ENCODE assay signal across 11 mouse cellular contexts in the genomic region with DNA sequence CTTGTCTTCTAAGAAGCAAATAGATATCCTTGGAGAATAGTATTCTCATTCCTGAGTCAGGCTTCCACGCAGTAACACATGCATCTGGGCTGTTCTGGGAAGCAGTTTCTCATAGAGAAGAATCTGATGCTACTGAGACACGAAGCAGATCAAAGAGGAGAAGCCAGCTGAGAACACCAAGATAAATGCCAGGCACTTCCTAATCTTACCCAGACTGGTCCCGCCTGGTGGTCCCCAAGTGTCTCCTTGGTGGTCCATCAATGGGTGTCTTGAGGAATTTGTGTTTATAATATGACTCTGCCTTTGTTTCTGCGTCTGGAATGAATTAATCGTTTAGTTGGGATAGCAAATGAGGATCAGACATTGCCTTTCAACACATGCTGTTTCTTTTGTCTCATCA.
DNase-seq lines count a peak whose midpoint lies in the region; ATAC-seq lines count a peak whose summit lies in the region.
"Had no signal": no experiment of that assay in that cellular context is flagged by ENCODE, and none has a peak within 500 bp of the region (broad histone marks: within the 10 kb centered on the region; RNA-seq: fewer than 3 reads in every experiment).

No protein-coding gene starts in this region.

- 17% methylated on average over 5 of the region's 5 CpGs for WGBS in embryonic facial prominence, embryonic 15.5 days

- peak; percentile 6 for DNase-seq in layer of hippocampus, adult 9-10 months (ENCODE audit: low spot score)
- DNase-seq in layer of hippocampus, adult 9-11 months, result no peak
- DNase-seq in Muller cell, postnatal 12 days (ENCODE audit: inconsistent ontology term), result peak; percentile 29
- peak; percentile 36 for DNase-seq in brain, adult 2 months (ENCODE audit: low read depth, low spot score)
- no peak for DNase-seq in kidney, adult 9 months
- DNase-seq in spleen, adult 18-20 months, result no peak
- DNase-seq: cerebellum, adult 2 months; lung, postnatal 14 days; retina, postnatal 1 day had no signal

- H3K9me3 ChIP-seq in embryonic facial prominence, embryonic 15.5 days (replicated peaks), result no peaks in the 10 kb centered on the region

- no peak overlapping the region for H3K27ac ChIP-seq in embryonic facial prominence, embryonic 15.5 days (replicated peaks)
- H3K27ac ChIP-seq: liver, embryonic 14.5 days had no signal

- 0 out of 2 replicates have a peak overlapping the region, but pooled peaks have one; percentile 29 for H3K4me2 ChIP-seq in embryonic facial prominence, embryonic 15.5 days (replicated peaks)

- no peaks in the 10 kb centered on the region for H3K36me3 ChIP-seq in embryonic facial prominence, embryonic 15.5 days

- H3K27me3 ChIP-seq in embryonic facial prominence, embryonic 15.5 days, result no peaks in the 10 kb centered on the region

- H3K4me3 ChIP-seq in embryonic facial prominence, embryonic 15.5 days (replicated peaks), result no peak overlapping the region

- no peak overlapping the region for H3K9ac ChIP-seq in embryonic facial prominence, embryonic 15.5 days
- H3K9ac ChIP-seq: liver, embryonic 14.5 days had no signal

- peaks cover 3% of the 10 kb centered on the region; the same call in 1 of the 2 replicates for H3K4me1 ChIP-seq in embryonic facial prominence, embryonic 15.5 days

- no peak for ATAC-seq in embryonic facial prominence, embryonic 15.5 days (ENCODE audit: insufficient number of reproducible peaks, low FRiP score, low TSS enrichment, low read depth)

Comparison
In these comparisons a context has a peak if more than half of its experiments do, and no peak if none do; other contexts are left out.
1. DNase-seq: peak in layer of hippocampus, adult 9-10 months (single experiment), Muller cell, postnatal 12 days (single experiment) and brain, adult 2 months (single experiment); none in layer of hippocampus, adult 9-11 months (single experiment), kidney, adult 9 months (single experiment) and spleen, adult 18-20 months (0 of 2).